In the genomic region with DNA sequence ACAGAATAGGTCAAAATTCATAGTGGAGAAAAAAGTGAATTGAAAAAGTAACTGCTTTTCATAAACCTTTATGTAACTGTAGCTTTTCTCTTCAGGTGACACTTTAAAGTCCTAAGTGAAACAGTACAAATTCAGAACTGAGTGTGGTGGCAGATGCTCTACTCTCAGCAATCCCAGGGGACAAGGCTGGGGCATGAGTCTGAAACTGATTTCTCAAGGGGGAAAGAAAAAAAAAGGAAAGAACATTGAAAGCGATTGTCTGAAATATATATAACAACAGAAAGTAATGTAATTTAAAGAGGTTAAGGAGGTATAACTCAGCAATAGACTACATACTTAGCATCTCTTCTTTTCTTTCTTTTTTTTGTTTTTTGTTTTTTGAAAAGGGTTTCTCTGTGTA, we compare ENCODE assay signal across 17 mouse cellular contexts.
"Had no signal": no experiment of that assay in that cellular context is flagged by ENCODE, and none has a peak within 500 bp of the region (broad histone marks: within the 10 kb centered on the region; RNA-seq: fewer than 3 reads in every experiment).

No protein-coding gene starts in this region.

- H3K4me1 ChIP-seq: neural tube, embryonic 12.5 days; neural tube, embryonic 13.5 days; neural tube, embryonic 15.5 days; stomach, embryonic 15.5 days had no signal

- H3K27me3 ChIP-seq: neural tube, embryonic 12.5 days; neural tube, embryonic 13.5 days; neural tube, embryonic 15.5 days; stomach, embryonic 15.5 days had no signal

- H3K9me3 ChIP-seq: neural tube, embryonic 12.5 days; neural tube, embryonic 13.5 days; neural tube, embryonic 15.5 days; stomach, embryonic 15.5 days had no signal

- H3K4me2 ChIP-seq: neural tube, embryonic 12.5 days; neural tube, embryonic 13.5 days; neural tube, embryonic 15.5 days; stomach, embryonic 15.5 days had no signal

- DNase-seq: retina, postnatal 1 day; right cerebral cortex, adult 18-20 months; right cerebral cortex, postnatal 14 days; right cerebral cortex, postnatal 25 days; right cerebral cortex, postnatal 4 days; spleen, adult 18-20 months; thymus, adult 18-20 months; thymus, adult 2 months; thymus, postnatal 14 days; thymus, postnatal 25 days; thymus, postnatal 36 days; thymus, postnatal 4 days had no signal

- H3K9ac ChIP-seq: neural tube, embryonic 12.5 days; neural tube, embryonic 13.5 days; neural tube, embryonic 15.5 days; stomach, embryonic 15.5 days had no signal

- H3K4me3 ChIP-seq: neural tube, embryonic 12.5 days; neural tube, embryonic 13.5 days; neural tube, embryonic 15.5 days; stomach, embryonic 15.5 days had no signal

- H3K27ac ChIP-seq: neural tube, embryonic 12.5 days; neural tube, embryonic 13.5 days; neural tube, embryonic 15.5 days; stomach, embryonic 15.5 days; stomach, postnatal 0 days had no signal
